ENCODE assay signal across 1 mouse cellular context in genomic region chr11:89100403-89100802, GRCm38 (mm10).
A peak's percentile ranks its signal among the peaks of the same experiment; 100 is the strongest.
TF ChIP-seq lines count a peak whose summit lies in the region.

No protein-coding gene starts in this region.

TF ChIP-seq in MEL, 35 proteins besides CTCF, POLR2A, EP300 and RAD21 (continued from another document):
- TF ChIP-seq POLR2AphosphoS2 (IDR thresholded peaks at IDR 0.05; ENCODE audit: low read length) (no peak), MYC (IDR thresholded peaks at IDR 0.05; ENCODE audit: low read depth, low read length) (no peak; the same call in none of the 2 replicates), POLR2AphosphoS5 (IDR thresholded peaks at IDR 0.05; ENCODE audit: borderline replicate concordance, low read depth, low read length) (no peak), MAX (IDR thresholded peaks at IDR 0.05; ENCODE audit: low read length) (peak; percentile 86), USF1 (IDR thresholded peaks at IDR 0.05; ENCODE audit: low read depth, low read length) (peak; percentile 80), E2F4 (IDR thresholded peaks at IDR 0.05; ENCODE audit: borderline replicate concordance, low read depth, low read length) (0 out of 2 replicates have a peak, but pooled peaks have one; percentile 36), HCFC1 (IDR thresholded peaks at IDR 0.05; ENCODE audit: low read depth, low read length) (peak; percentile 67; the same call in 1 of the 2 replicates), ZKSCAN1 (IDR thresholded peaks at IDR 0.05; ENCODE audit: low read depth, low read length) (no peak), TBP (IDR thresholded peaks at IDR 0.05; ENCODE audit: low read depth, low read length) (no peak), TCF12 (IDR thresholded peaks at IDR 0.05; ENCODE audit: low read depth, low read length) (peak; percentile 41; the same call in 1 of the 2 replicates), MEF2A (IDR thresholded peaks at IDR 0.05; ENCODE audit: extremely low read depth, insufficient replicate concordance, low read depth, low read length, poor library complexity, severe bottlenecking) (0 out of 2 replicates have a peak, but pooled peaks have one; percentile 50), KAT2A (conservative IDR thresholded peaks at IDR 0.05; ENCODE audit: low read depth, low read length) (no peak; the same call in 1 of the 2 replicates), ZNF384 (IDR thresholded peaks at IDR 0.05; ENCODE audit: low read depth, low read length) (peak; percentile 52; the same call in 1 of the 2 replicates), NRF1 (IDR thresholded peaks at IDR 0.05; ENCODE audit: insufficient read depth, low read depth, low read length, poor library complexity, severe bottlenecking) (peak; percentile 41; the same call in 1 of the 2 replicates), BHLHE40 (IDR thresholded peaks at IDR 0.05; ENCODE audit: borderline replicate concordance, low read depth, low read length) (peak; percentile 89), TAL1 (IDR thresholded peaks at IDR 0.05; ENCODE audit: low read length) (no peak), GATA1 (IDR thresholded peaks at IDR 0.05; ENCODE audit: low read depth, low read length) (no peak), ZMIZ1 (IDR thresholded peaks at IDR 0.05; ENCODE audit: low read depth, low read length) (no peak)
